Mouse (Mus musculus) fibroblast of lung, adult 2 months (primary cell): ENCODE measurements at regions not wholly inside any gene's neighbourhood (a gene's known extent, or its start where the extent isn't known, plus 50 kb on each side); places are given as distances from the start of the nearest gene placed in this dataset.

Experiments
- DNase-seq: peaks from one replicate; pipeline ENCODE4 v3.0.0-alpha.2; 2011; ENCODE audit warnings: low read depth

DNA sequence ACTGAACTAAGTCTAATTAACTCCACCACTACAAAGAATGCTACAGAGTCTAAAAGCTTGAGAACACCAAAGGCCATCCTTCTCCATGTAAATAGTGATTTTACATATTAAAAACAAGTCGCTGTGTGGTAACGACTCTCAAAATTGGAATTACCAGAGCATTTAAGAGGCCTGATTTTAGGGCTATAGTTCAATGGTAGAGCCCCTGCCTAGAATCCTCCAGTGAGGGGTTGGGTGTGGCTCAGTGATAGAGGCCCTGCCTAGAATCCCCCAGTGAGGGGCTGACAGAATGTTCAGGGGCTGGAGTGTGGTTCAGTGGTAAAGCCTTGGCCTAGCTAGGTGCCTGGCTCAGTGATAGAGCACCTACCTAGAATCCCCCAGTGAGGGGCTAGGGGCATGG lies 413.3 kb upstream of the Castor2 start:
- DNase-seq = no peak

DNA sequence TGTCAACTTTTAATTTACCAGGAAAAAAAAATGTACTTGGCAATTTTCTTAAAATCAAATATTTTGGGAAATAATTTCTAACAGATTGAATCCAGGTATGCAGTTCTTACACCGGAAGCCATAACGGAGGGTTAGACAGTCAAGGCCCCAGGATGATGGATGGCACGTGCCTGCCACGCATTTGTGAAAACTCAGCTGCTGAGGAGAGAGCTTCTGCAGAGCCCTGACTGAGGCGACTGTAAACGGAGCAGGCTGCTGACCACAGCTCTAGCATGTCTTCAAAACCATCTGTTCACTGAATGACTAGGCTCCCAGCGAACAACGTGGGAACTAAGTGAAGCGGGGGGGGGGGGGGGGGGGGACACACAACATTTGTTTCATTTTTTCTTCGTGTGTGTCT lies 416.5 kb upstream of the Castor2 start:
- DNase-seq = no peak

DNA sequence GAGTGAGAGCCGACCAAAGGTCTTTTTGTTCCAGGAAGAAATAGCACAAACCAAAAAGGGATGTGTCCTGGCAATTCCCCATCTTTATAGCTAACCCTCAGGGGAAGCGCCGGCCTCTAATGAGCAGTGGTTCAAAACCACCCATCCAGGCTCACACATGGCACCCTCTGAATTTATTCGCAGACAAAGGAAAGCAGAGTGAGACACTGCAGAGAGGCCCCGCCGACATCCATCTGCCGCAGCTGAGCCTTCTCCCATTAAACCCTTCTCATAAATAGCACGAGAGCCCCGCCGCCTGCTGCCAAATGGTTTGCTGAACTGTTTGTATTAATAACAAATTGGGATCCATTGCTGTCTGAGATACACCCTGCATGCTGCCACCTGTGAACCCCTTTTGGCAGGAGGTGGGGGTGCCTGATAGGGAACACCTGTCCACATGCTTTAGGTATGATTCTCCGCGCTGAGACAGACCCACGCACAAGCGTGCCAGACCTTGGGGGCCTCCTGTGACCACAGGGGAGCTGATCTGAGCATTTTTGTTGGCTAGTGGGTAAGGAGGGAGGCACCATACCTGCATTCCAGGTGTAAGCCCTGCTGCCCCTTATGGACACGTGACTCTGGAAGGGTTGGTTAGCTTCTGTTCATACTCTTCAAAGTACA lies 422.6 kb upstream of the Castor2 start:
- no peak for DNase-seq

DNA sequence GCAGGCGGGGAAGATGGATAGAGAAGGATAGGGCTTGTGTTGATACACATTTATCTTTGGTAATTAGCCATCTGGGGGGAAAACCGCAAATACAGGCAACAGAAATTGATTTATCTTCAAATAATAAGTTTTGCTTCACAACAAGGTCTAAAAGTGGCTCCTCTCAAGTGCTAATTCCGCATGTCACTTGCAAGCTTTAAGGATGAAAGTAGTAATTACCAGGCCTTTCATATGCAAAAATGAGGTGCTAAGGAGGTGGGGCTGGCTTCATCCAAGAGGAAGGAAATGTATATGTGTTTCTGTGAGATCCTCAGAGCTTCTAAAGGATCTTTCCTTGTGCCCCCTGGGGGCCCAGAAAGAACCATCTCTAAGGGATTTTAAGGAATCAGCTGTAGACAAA lies 423.9 kb upstream of the Castor2 start:
- DNase-seq = no peak

DNA sequence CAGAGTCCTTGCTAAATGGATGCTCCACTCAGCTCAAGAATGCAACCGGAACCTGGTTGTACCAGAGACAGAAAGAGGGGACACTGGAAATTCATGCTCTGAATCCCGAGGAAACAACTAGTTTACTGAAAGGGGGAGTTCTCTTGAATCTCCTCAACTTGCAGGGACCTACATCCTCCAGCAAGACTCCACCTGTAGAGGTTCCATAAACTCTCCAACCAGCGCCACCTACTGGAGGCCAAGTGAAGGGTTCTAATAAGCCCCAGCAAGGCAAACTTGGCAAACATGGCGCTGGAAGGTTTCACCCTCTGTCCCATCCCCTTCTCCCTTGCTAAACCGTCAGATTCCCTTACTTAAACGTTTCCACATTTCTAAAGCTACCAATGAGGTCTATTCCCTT lies 433.0 kb upstream of the Castor2 start:
- DNase-seq = no peak

DNA sequence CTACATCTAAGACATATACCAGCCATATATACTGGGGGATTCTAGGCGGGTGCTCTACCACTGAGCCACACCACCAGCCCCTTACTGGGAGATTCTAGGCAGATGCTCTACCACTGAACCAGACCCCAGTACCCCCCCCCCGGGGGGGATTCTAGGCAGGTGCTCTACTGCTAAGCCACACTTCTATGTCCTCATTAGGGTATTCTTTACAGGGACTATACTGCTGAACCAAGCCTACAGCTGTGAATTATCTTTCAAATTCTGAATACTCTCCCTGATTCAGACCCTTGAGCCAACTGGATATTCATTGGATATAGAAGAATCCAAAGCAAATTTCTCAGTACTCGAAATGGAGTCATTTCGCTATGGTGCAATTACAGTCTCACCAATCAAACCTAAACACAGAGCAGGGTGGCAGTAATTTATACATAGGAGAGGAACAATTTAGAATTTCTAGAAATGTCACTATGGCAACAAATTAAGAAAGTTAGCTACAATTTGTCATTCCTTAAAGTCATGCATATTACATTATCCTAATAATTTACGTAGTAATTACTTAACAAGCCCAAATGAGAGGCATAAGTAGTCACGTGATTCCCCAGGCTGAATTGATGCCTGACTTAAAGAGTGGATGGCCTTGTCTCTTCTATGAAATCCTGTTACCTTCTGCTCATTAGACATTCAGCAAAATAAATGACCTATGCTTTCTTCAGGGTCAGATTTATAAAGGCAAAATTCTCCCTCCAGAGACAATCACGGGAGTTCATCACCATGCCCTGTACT lies 436.8 kb upstream of the Castor2 start:
- DNase-seq = no peak

DNA sequence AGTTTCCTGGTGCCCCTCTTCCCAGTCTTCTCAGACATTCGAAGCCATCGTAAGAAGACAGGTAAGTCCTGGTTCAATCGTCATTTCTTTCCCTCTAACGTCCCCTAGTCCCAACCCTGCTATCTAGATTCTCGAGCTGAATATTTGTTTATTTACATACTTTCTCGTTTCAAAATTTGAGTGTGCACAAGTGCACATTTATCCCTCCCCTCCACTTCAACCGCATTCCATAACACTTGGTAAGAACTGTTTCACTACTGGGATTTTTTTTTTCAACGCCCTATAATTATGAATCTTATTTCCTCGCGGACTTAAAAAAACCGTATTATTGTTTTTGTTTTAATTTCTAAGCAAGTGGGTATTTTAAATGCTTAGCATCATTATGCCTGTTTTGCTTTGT lies 439.2 kb upstream of the Castor2 start:
- DNase-seq = no peak

DNA sequence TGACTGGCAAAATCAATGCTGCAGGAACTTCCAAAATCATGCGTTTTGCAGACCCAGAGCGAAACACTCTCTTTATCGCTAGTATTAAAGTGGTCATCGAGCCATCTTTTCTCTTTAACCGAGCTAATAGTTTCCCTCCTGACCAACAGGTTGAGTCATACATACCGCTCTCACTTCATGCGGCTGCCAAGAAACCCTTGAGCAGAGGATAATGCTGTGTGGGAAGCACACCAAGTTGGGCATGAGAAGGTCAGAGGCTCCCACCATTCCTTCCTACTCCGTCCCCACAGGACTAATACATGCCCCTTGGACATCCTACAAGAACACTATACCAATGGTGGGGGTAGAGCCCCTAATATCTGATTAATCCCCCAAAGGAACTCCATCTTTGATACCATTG lies 442.7 kb upstream of the Castor2 start:
- DNase-seq = no peak

DNA sequence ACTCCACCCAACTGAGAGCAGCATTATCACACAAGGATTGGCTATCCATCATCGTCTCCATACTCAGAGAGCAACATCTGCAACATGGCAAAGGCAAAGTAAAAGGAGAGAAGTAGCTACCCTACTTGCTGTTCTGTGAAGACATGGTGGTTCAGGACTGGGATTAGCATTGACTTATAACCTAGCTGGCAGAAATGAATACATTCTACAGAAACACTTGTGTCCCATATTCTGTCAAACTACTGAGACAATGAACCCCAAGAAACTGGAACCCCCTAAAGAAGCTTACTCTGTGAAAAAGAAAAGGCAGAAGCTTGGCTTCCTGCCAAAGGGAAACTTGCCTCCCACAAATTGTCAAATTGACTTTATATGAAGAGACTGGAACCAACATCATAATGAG lies 446.1 kb upstream of the Castor2 start:
- no peak for DNase-seq

DNA sequence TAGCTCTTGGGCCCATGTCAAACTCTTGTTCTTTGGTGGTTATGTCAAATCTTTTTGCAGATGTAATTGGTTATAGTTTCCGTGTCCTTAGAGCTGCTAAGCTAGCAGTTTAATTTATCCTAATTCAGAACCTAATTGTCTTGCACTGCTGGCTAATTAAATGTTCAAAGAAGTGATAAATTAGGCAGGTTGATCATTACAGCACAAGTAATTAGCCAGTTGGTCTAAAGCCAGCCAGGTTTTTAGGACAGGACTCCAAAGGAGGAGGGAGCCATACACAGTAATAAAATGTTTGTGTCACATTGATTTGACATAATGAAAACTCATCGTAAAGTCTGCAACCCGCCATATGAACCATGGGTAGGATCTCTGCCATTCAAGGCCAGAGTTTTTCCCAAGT lies 449.3 kb upstream of the Castor2 start:
- no peak for DNase-seq

DNA sequence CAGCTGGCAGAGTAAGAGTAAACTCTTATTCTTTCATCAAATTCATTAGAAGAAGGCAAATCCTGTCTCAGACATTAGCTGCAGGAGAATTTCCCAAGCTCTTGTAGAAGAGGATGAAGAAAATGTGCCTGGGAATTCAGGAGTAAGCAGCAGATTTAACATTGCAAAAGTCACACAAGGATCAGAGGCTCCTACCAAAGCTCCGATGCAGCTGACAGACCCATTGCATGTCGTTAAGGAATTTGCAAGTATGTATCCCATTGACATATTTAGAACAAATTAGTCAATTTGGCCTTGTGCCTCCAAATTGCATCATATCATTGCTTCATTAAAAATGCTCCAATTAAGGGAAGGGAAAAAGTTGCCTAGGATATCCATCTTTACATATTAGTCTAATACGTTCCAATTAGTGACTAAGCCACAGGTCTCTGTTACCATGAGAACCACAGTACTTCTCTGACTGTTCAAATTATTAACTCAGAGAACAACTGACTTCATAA lies 453.8 kb upstream of the Castor2 start:
- DNase-seq = no peak

DNA sequence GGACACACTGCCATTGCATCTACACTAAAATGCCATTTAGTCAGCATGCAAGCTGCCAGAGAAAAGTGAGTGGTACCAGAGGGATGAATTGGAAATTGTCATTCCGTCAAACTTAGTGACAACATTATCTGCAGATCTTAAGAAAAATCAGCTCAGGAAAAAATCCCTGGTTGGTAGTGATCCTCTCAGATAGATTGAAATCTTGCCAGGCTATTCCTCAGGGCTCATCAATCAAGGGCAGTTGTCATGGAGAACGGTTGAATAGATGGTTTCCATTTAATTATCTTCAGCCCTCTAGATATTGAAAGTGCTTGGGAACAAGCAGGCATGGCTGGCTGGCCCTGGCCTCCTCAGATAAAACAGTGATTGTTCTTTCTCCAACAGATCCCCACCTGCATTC lies 456.2 kb upstream of the Castor2 start:
- no peak for DNase-seq

DNA sequence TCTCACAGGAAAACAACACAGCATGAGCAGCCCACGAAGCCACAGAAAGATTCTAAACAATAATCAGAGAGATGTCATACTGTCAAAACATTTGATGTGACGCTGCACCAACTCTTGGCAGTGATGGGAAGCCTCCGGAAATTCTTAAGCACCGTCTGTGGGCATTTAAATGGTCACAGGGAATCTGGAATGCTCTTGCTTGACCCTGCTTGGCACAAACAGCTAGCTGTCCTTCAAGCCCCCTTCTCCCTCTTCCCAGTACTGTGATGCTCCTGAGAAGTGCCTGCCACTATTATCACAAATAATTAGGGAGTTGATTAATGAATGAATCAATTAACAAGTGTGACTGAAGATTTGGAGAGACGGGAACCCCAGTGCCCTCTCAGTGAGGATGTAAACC lies 465.0 kb upstream of the Castor2 start:
- DNase-seq = no peak

DNA sequence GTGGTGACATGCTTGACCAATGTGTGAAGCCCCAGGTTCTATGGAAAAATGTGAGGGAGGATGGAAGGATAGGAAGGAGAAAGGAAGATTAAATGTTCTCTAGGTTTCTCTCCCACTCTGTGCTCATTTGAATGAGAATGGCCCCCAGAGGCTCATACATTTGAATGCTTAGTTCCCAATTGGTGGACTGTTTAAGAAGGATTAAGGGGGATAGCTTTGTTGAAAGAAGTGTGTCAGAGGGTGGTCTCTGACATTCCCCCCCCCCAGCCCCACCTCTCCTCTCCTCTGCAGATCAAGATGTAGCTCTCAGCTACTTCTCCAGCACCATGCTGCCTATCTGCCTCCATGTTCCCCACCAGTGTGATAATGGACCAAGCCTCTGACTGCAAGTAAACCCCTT lies 467.7 kb upstream of the Castor2 start:
- DNase-seq = no peak

DNA sequence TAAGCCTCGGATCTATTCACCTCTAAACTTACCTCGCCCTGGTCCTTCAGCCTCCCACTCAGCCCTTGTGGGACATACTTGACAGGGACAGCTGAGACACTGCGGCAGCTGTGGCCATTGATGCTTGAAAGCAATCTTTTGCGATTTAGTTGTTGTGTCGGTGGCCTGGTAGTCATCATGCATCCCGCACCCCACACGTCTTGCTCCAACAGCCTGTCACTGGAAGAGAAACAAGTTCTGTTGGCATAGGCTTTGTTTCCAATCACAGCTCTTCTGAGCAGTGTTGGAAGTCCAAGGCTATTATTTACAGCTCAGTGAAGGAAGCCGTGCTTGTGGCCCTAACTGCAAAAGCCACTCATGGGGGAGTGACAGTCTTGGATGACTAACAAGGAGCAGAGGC lies 480.2 kb upstream of the Castor2 start:
- DNase-seq = no peak

DNA sequence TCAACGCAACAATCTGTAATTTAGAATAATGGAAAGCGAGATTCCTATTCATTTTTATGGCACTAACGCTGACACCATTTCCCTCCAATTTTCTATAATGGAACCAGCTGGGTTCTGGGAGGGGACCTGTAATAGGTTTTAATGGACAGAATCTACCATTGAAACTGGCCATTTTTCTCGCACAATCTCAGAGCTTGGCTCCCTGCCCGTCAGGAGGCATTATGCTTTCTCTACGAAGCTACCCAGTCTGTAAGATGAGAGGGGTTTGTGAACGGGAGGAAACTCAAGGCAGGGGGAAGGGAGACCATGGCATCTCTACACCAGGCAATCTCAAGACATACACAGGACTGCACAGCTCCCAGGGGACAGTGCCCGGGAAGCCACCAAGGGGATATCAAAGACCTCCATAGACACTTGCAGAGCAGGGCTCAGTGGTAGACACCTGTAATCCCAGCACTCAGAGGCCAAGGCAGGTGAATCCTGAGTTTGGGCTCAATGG lies 498.2 kb upstream of the Castor2 start:
- no peak for DNase-seq

DNA sequence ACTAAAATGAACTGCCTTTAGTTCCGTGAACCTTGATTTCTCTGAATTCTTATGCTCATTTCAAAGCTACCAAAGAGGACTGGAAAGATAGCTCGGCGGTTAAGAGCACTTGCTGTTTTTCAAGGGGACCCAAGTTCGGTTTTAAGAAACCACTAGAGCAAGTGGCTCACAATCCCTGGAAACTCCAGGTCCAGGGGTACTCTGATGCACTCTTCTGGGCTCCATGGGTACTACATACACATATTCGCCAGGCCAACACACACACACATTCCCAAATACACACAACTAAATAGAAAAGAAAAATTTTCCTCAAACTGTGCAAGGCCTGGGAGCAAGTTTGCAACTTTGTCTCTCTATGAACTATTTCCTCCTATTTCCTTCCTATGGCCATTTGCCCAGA lies 498.9 kb upstream of the Castor2 start:
- DNase-seq = no peak

DNA sequence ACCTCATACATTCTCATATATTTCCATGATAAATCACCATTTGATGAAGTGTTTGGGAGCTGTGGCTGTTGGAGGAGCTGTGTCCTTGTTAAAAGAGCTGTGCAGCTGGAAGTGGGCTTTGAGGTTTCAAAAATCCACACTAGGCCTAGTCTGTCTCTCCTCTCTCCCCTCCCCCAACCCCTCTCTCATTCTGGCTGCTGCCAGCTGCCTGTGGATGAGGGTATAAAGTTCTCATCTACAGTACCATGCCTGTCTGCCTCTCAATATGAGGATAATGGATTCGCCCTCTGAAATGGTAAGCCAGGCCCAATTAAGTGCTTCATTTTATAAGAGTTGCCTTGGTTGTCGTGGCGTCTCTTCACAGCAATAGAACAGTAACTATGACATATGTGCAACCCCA lies 501.4 kb upstream of the Castor2 start:
- DNase-seq = no peak

DNA sequence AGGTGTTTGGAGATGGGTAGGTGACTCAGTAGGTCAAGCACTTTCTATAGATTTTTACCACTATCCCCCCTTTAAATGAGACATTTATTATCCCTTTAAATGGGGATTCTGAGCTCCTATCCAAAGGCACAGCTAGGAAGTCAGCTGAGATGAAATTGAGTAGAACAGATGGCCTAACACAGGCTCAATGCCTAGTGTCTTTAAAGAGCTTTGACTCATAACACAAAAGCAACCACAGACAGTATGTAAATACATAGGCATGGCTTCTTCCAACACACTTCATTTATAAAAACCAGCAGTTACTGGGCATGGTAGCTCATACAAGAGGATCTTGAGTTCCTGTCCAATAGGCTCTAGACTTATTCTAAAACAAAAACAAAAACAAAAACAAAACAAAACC lies 513.0 kb upstream of the Castor2 start:
- DNase-seq = no peak

DNA sequence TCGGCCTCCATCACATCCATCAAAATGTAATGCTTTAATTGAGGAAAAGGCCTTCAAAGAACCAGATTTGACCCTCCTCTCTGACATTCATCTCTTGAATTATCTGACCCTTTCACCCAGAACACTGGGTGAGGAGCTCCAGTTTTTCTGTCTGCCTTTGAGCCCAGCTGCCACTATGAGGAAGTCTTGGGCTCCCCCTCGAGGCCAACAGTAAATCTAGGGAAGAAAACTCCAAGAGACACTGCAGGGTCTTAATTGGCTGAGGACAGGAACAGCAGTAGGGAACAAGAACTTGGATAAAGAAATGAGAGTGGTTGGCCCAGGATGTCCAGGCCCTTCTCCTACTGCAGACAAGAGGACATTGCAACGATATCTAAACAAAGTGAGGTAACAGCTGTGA lies 514.3 kb upstream of the Castor2 start:
- DNase-seq = no peak

DNA sequence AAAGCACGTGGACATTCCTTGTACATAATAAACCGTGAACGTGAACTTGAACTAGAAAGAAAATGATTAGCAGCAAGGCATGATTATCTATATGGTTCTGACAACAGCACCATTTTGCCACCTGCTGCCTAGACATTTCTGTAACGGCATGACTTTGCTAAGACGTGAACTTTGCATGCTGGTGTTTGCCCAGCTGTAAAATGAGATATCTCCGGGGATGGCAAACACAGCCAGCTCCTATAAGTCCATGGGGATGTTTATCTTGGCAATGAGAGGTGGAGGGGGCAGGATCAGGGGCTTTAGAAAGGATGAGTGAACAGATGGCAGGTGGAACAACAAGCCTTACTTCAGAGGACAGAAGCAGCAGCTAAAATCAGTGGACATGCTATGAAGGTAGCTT lies 522.9 kb upstream of the Castor2 start:
- no peak for DNase-seq

DNA sequence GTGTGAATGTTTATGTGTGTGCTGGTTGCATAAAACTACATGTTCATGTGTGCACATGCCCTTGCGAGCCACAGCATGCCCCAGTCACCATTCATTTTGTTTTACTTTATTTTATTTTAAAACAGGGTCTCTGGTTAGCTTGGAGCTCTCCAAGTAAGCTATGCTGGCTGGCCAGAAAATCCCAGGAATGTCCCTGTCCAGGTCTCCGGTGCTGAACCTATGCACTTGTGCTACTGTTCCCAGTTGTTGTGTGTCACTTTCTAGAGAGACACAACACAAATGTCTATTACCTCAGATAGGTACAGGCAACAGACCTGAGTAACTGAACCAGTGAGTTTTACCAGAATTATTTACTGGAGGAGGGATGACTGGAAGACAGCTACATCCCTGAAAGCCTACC lies 530.4 kb upstream of the Castor2 start:
- no peak for DNase-seq

DNA sequence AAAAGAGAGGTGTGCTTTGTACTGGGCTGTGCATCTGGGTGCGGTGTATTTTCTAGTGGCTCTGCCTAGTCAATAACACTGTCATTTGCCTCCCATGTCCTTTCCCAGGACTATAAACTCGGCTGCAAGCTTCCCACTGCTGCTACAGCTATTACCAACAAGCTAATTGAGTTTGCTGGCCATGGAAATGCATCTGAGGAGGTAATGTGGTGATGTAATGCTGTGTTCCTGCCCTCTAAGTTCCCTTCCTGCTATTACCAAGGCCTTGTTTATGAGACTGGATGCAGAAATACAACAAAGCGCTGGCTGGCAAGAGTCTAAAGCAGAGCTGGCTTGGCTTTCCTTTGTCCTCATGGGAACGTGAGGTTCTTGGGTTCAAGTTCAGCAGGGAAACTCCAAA lies 533.0 kb upstream of the Castor2 start:
- DNase-seq = no peak

DNA sequence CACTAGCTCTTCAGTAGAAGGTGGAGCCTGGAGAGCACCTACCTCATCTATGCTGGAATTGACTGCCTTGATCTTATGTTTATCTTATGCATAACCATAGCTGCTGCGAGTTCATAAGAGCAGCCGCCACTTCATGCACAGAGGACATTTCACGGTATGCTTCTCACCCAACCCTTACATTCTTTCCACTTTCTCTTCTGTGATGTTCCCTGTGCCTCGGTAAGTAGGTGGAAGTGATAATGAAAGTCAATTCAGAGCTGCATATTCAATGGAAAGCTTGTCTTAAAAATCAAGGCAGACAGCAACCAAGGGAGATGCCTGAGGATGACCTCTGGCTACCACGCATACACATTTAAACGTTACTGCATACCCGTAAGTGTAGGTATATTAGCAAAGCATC lies 548.9 kb upstream of the Castor2 start:
- DNase-seq = no peak
